In the genomic region with DNA sequence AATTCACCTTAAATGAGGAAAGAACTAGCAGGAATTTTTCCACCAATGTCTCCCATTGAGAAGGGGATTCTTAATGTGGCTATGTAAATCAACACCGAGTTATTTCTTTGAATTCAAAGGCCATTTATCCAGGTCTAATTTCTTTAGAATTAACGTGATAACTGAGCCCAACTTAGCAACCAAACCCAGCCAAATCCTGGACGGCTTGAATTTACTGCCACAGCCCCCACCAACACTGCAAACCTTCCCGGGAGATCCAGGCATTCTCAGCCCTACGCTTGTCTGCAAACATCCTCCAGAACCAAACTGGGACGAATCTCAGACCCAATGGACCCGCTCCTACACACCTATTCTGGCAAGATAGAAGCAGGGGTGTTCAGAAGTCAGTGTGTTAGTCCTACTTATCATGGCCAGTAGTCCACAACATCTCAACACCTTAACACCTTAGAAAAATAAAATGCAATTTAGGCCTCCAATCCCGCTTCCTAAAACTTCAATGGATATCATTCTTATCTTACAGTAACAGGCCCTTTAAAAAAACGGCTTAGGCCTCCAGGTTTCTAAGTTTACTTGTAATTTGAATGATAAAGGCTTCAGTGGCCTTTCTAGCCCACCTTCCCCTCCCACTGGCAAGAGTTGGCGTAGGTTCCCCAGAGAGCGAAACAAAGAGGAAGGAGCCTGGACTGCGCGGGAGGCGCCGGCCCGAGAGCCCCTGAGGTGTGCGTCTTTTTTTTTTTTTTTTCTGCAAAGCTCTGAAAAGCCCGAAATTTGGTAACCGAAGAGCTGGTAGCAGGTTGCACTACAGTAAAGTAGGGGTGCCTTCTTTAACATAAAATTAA, we compare ENCODE assay signal across 15 mouse cellular contexts. TPM values are rescaled to one million over a fixed set of nuclear protein-coding genes. Genes with fewer than 3 reads are reported as not detected.
A peak's percentile ranks its signal among the peaks of the same experiment; 100 is the strongest.
DNase-seq lines count a peak whose midpoint lies in the region; ATAC-seq lines count a peak whose summit lies in the region.
"Had no signal": no experiment of that assay in that cellular context is flagged by ENCODE, and none has a peak within 500 bp of the region (broad histone marks: within the 10 kb centered on the region; RNA-seq: fewer than 3 reads in every experiment).

No protein-coding gene starts in this region.

- no peak overlapping the region for H3K9ac ChIP-seq in heart, embryonic 11.5 days (ENCODE audit: low read depth, low read length)
- H3K9ac ChIP-seq in neural tube, embryonic 15.5 days (replicated peaks): no peak overlapping the region
- H3K9ac ChIP-seq in forebrain, embryonic 16.5 days (replicated peaks; ENCODE audit: low read depth, low read length): peak overlapping the region; percentile 68
- H3K9ac ChIP-seq in neural tube, embryonic 11.5 days (ENCODE audit: low read length): no peak overlapping the region
- H3K9ac ChIP-seq: stomach, embryonic 15.5 days had no signal

- peaks cover 18% of the 10 kb centered on the region for H3K4me1 ChIP-seq in heart, embryonic 11.5 days (ENCODE audit: control insufficient read depth, insufficient read depth, low read length)
- peaks cover 28% of the 10 kb centered on the region for H3K4me1 ChIP-seq in neural tube, embryonic 15.5 days
- peaks cover 34% of the 10 kb centered on the region for H3K4me1 ChIP-seq in forebrain, embryonic 16.5 days (replicated peaks; ENCODE audit: control insufficient read depth, insufficient read depth, low read length)
- H3K4me1 ChIP-seq in neural tube, embryonic 11.5 days (ENCODE audit: control insufficient read depth, insufficient read depth, low read length): peaks cover 18% of the 10 kb centered on the region

- peaks cover 85% of the 10 kb centered on the region for H3K27me3 ChIP-seq in heart, embryonic 11.5 days (ENCODE audit: control insufficient read depth, insufficient read depth, low read length)
- H3K27me3 ChIP-seq in neural tube, embryonic 15.5 days (replicated peaks): peaks cover 87% of the 10 kb centered on the region
- H3K27me3 ChIP-seq in forebrain, embryonic 16.5 days (replicated peaks; ENCODE audit: control insufficient read depth, insufficient read depth, low read length): peaks cover 31% of the 10 kb centered on the region
- H3K27me3 ChIP-seq in neural tube, embryonic 11.5 days (ENCODE audit: control insufficient read depth, insufficient read depth, low read length): peaks cover 96% of the 10 kb centered on the region

- H3K4me2 ChIP-seq in heart, embryonic 11.5 days: peak overlapping the region; percentile 46
- H3K4me2 ChIP-seq in neural tube, embryonic 15.5 days: no peak overlapping the region
- peak overlapping the region; percentile 54 for H3K4me2 ChIP-seq in forebrain, embryonic 16.5 days (ENCODE audit: low read length)
- no peak overlapping the region for H3K4me2 ChIP-seq in neural tube, embryonic 11.5 days (ENCODE audit: low read depth)
- H3K4me2 ChIP-seq: stomach, embryonic 15.5 days had no signal

- peak overlapping the region; percentile 25 for H3K4me3 ChIP-seq in heart, embryonic 11.5 days (ENCODE audit: low read depth, low read length)
- no peak overlapping the region for H3K4me3 ChIP-seq in neural tube, embryonic 15.5 days (replicated peaks)
- peak overlapping the region; percentile 46 for H3K4me3 ChIP-seq in forebrain, embryonic 16.5 days (replicated peaks; ENCODE audit: low read length)
- H3K4me3 ChIP-seq in neural tube, embryonic 11.5 days (ENCODE audit: low read depth, low read length): no peak overlapping the region
- H3K4me3 ChIP-seq: stomach, embryonic 15.5 days had no signal

- H3K9me3 ChIP-seq in heart, embryonic 11.5 days (replicated peaks; ENCODE audit: control insufficient read depth, low read length): no peaks in the 10 kb centered on the region
- H3K9me3 ChIP-seq in neural tube, embryonic 15.5 days (replicated peaks): no peaks in the 10 kb centered on the region
- no peaks in the 10 kb centered on the region for H3K9me3 ChIP-seq in forebrain, embryonic 16.5 days (ENCODE audit: control insufficient read depth, low read length)
- no peaks in the 10 kb centered on the region for H3K9me3 ChIP-seq in neural tube, embryonic 11.5 days (ENCODE audit: control insufficient read depth, low read length)
- H3K9me3 ChIP-seq: stomach, embryonic 15.5 days had no signal

- DNase-seq in heart, postnatal 10 days: no peak
- DNase-seq in neural tube, embryonic 10.5 days (ENCODE audit: extremely low spot score, low spot score): peak; percentile 32
- peak; percentile 13 for DNase-seq in neural tube, embryonic 11.5 days (ENCODE audit: low spot score)
- no peak for DNase-seq in yolk sac, embryonic 10.5 days (ENCODE audit: low spot score)
- no peak for DNase-seq in left cerebral cortex, adult 11 months (ENCODE audit: low spot score)
- DNase-seq: adrenal gland, adult 2 months; cerebellum, adult 9-11 months; gastrocnemius, postnatal 10 days had no signal

- 2% methylated on average over 19 of the region's 19 CpGs for WGBS in heart, embryonic 11.5 days (ENCODE audit: insufficient replicate concordance)
- WGBS in neural tube, embryonic 15.5 days: 2% methylated on average over 19 of the region's 19 CpGs
- WGBS in forebrain, embryonic 16.5 days: under 1% methylated on average over 19 of the region's 19 CpGs
- under 1% methylated on average over 19 of the region's 19 CpGs for WGBS in neural tube, embryonic 11.5 days

- ATAC-seq in heart, embryonic 11.5 days (replicated peaks; ENCODE audit: insufficient number of reproducible peaks, low FRiP score, low TSS enrichment): no peak
- ATAC-seq in neural tube, embryonic 15.5 days (ENCODE audit: low FRiP score): no peak
- ATAC-seq in forebrain, embryonic 16.5 days: no peak
- ATAC-seq in neural tube, embryonic 11.5 days (ENCODE audit: insufficient read depth, low FRiP score, low TSS enrichment): no peak

- intact Hi-C loops in heart, postnatal 10 days (cut with DNase I): no loop called here

- no peaks in the 10 kb centered on the region for H3K36me3 ChIP-seq in heart, embryonic 11.5 days (ENCODE audit: control insufficient read depth, insufficient read depth, low read length)
- no peaks in the 10 kb centered on the region for H3K36me3 ChIP-seq in neural tube, embryonic 15.5 days
- H3K36me3 ChIP-seq in forebrain, embryonic 16.5 days (ENCODE audit: control insufficient read depth, insufficient read depth): no peaks in the 10 kb centered on the region
- H3K36me3 ChIP-seq in neural tube, embryonic 11.5 days (ENCODE audit: control insufficient read depth, insufficient read depth, low read length): no peaks in the 10 kb centered on the region
- H3K36me3 ChIP-seq: stomach, embryonic 15.5 days had no signal

- H3K27ac ChIP-seq in heart, embryonic 11.5 days (ENCODE audit: low read depth, low read length): no peak overlapping the region
- no peak overlapping the region for H3K27ac ChIP-seq in neural tube, embryonic 15.5 days (replicated peaks)
- peak overlapping the region; percentile 92 for H3K27ac ChIP-seq in forebrain, embryonic 16.5 days (ENCODE audit: low read length)
- H3K27ac ChIP-seq in neural tube, embryonic 11.5 days (ENCODE audit: low read depth, low read length): no peak overlapping the region
- H3K27ac ChIP-seq: stomach, embryonic 15.5 days had no signal

RNA-seq across cellular contexts. Expression of a gene that starts 3.8 kb away (rescaled TPM):
- polyA plus RNA-seq in heart, embryonic 11.5 days (2014; fragmentation: Nextera tagmentation; extraction: Ambion mirVana): 0.47 TPM in 1 of 2 replicates, not detected in the other
- under 1 TPM in 1 of 2 experiments, not detected in 1; 0.27 TPM for total RNA-seq in heart, postnatal 10 days (2021)
- 0.41 TPM in 1 of 2 replicates, not detected in the other for polyA plus RNA-seq in neural tube, embryonic 15.5 days (2015; fragmentation: Nextera tagmentation; extraction: Ambion mirVana)
- polyA plus RNA-seq in forebrain, embryonic 16.5 days (2015; fragmentation: Nextera tagmentation; extraction: Ambion mirVana): 7.2 and 12.6 TPM in 2 replicates
- not detected in 2 replicates for polyA plus RNA-seq in neural tube, embryonic 11.5 days (2014; fragmentation: Nextera tagmentation; extraction: Ambion mirVana)
- total RNA-seq: adrenal gland, adult 2 months had no signal
- polyA plus RNA-seq: adrenal gland, adult 2 months; C2C12; lung, embryonic 16.5 days; neural tube, embryonic 14.5 days had no signal

RNA-seq across cellular contexts. Expression of a gene that starts 22.6 kb away (rescaled TPM):
- 0.93 and 1.2 TPM in 2 replicates for polyA plus RNA-seq in heart, embryonic 11.5 days (2014; fragmentation: Nextera tagmentation; extraction: Ambion mirVana)
- under 1 TPM; 0.25 to 0.45 TPM for total RNA-seq in heart, postnatal 10 days (2021)
- polyA plus RNA-seq in neural tube, embryonic 15.5 days (2015; fragmentation: Nextera tagmentation; extraction: Ambion mirVana): 0.41 and 0.83 TPM in 2 replicates
- polyA plus RNA-seq in forebrain, embryonic 16.5 days (2015; fragmentation: Nextera tagmentation; extraction: Ambion mirVana): 74.3 and 75.7 TPM in 2 replicates
- 0.74 and 0.97 TPM in 2 replicates for polyA plus RNA-seq in neural tube, embryonic 11.5 days (2014; fragmentation: Nextera tagmentation; extraction: Ambion mirVana)
- polyA plus RNA-seq: C2C12; neural tube, embryonic 14.5 days had no signal

Comparison
In these comparisons a context has a peak if more than half of its experiments do, and no peak if none do; other contexts are left out.
1. H3K4me2 ChIP-seq: peak in heart, embryonic 11.5 days (single experiment) and forebrain, embryonic 16.5 days (single experiment); none in neural tube, embryonic 15.5 days (single experiment) and neural tube, embryonic 11.5 days (single experiment).
2. H3K4me3 ChIP-seq: peak in heart, embryonic 11.5 days (single experiment) and forebrain, embryonic 16.5 days (single experiment); none in neural tube, embryonic 15.5 days (single experiment) and neural tube, embryonic 11.5 days (single experiment).
3. DNase-seq: peak in neural tube, embryonic 10.5 days (single experiment) and neural tube, embryonic 11.5 days (single experiment); none in heart, postnatal 10 days (0 of 2), yolk sac, embryonic 10.5 days (single experiment) and left cerebral cortex, adult 11 months (single experiment).
4. RNA of a gene that starts 22.6 kb away (polyA plus RNA-seq): 74.3 to 75.7 TPM in forebrain, embryonic 16.5 days; 0.93 to 1.2 TPM in heart, embryonic 11.5 days, 0.74 to 0.97 TPM in neural tube, embryonic 11.5 days and 0.41 to 0.83 TPM in neural tube, embryonic 15.5 days; every median in the first group is over 10 times any median in the second.